Mouse (Mus musculus): ENCODE results near the gene Tmem178.

Gene Tmem178

DNA sequence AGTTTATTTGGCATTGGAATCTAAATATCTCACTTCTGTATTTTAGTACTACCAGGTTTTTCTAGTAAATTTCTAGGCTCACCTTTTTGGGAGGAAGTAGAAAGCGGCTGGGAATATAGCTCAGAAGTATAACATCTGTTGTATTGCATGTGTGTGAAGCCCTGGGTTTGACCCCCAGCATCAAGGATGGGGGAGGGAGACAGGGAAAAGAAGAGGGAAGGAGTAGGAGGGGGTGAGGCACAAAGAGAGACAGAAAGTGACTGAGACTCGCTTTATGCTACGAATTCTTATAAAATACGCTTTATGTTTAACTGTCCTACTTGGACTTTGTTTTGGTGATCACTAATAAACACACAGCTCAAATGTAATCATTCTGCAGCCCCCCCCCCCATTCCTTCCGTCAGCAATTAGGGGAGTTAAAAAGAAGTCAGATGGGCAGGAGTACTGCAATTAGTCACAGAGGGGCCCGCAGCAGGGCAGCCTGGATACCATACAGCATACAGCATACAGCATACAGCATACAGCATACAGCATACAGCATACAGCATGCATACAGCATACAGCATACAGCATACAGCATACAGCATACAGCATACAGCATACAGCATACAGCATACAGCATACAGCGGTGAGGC is 103.6 kb downstream of the Tmem178 start:
- DNase-seq (ENCODE audit: low read depth): no peak
